Mouse (Mus musculus) lung, adult 2 months (tissue): ENCODE data around the gene Myo15b.

Source experiments
- CTCF ChIP-seq: fragments of 200-500 bp; IDR thresholded peaks from 2 replicates; pipeline ENCODE4 v1.5.1; 2011; ENCODE audit warnings: mild to moderate bottlenecking, low read length, control low read depth; ENCODE audit not compliant: insufficient read depth
- POLR2A ChIP-seq: fragments of 200-500 bp; IDR thresholded peaks from 2 replicates; pipeline ENCODE4 v1.6.1; 2011; ENCODE audit warnings: low read depth, mild to moderate bottlenecking, control low read depth, low read length, borderline replicate concordance; ENCODE audit errors: extremely low read depth

DNA sequence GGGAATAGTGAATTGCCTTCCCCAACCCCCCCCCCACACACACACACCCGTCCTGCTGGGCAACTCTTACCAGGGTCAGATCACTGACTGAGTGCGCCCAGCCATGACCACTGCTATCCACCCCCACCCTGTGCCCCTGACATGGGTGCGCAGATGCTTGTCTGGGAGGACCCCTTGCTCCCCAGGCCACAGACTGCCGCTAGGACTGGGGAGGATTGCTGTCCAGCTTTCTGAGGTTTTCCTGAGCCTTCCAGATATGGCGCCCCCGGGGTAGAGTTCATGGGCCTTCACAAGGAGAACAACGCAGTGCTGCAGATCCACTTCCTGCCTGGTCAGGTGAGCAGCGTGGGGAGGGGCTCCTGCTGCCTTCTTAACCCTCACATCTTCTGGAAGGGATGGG lies 14.0 kb upstream of the Myo15b start:
- TF ChIP-seq POLR2A (no peak), CTCF (no peak)
